Mouse (Mus musculus) layer of hippocampus, postnatal 10 days (tissue): ENCODE results near the gene Sfta2. TPM values are rescaled to one million over a fixed set of nuclear protein-coding genes. Genes with fewer than 3 reads are reported as not detected.

ENCODE experiments used
- DNase-seq, 2 experiments: peaks; one replicate each; pipeline ENCODE4 v3.0.0; 2021; ENCODE audit warnings: low spot score in 2 of 2
- long read RNA-seq: library from polyadenylated mRNA; stranded (forward); transcript quantifications from one replicate; pipeline ENCODE4 v2.0.0, GENCODE M21; 2023
- total RNA-seq, 2 experiments: library from RNA; stranded (reverse); gene quantifications; 2 replicates each; pipeline ENCODE4 v1.2.3; 2021

Gene Sfta2
- total RNA-seq, result not detected
- long read RNA-seq, result 0 reads

DNA sequence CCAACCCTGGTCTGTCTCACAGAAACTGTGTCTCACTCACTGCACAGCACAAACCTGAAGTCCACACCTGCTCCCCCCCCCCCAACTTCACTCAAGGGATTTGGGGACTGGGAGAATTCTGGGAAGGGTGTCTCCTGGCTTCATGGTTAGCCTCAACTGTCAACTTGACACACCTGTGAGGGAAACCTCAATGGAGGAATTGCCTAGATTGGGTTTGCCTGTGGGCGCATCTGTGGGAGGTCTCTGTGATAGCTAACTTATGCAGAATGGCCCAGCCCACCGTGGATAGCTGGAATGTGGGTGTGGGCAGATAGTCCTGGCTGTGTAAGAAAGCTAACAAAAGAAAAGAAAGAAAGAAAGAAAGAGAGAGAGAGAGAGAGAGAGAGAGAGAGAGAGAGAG is at the start of gene Sfta2:
TSS of gene Sfta2 (plus strand) at position 301 of the 400 bp plus-strand sequence.
- no peak for DNase-seq

DNA sequence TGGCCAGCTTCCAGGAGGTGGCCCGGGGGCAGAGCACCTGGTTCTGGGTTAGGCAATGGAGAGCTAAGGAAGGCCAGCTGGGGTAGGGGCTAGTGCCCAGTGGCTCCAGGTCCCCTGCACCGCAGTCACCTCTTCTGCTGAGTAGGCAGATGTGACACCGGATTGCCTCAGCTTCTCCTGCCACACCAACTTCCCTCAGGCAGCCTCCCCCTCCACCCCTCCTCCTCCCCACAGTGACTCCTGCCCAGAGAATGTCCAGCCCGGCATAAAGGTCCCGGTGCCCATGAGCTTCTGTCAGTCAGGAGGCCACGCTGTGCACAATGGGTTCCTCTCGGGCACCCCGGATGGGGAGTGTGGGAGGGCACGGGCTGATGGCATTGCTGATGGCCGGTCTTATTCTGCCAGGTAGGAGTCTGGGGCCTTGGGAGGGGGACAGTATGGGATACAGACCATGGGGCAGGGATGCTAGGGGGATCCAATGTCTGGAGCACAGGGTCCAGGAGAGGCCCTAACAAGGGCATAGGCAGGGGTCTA is 49.4 kb upstream of the Sfta2 start, which contains the start of gene Cdsn:
TSS of gene Cdsn (plus strand) at position 248 of the 534 bp plus-strand sequence.
- DNase-seq, result no peak

DNA sequence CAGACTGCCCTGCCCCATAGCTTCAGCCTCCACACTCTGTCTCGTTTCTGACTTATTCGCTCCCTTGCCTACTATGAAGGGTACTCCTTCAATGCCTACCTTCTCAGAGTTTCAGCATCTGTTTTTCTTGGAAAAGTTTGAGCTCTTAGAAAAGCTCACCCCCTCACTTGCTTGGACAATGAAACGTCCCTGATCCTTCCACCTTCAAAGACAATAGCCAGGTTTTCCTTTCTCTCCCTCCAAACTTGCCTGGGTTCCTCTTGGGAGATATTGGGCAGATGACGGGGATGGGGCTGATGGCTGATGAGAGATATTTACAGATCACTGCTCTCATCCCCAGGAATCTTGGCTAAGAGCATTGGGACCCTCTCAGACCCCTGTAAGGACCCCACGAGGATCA is 47.0 kb upstream of the Sfta2 start:
- no peak for DNase-seq

GRCm38 (mm10) chr17:35554761-35555397 is 46.5 kb upstream of the Sfta2 start:
- no peak for DNase-seq

- no peak for DNase-seq
These were observed 45.1 kb upstream of the Sfta2 start for GRCm38 (mm10) chr17:35556186-35556765.

- DNase-seq, result peak; percentile 63 to 69
These were observed 44.5 kb upstream of the Sfta2 start for GRCm38 (mm10) chr17:35556812-35557211.

- no peak for DNase-seq
These were observed 44.0 kb upstream of the Sfta2 start for GRCm38 (mm10) chr17:35557351-35557750.

DNA sequence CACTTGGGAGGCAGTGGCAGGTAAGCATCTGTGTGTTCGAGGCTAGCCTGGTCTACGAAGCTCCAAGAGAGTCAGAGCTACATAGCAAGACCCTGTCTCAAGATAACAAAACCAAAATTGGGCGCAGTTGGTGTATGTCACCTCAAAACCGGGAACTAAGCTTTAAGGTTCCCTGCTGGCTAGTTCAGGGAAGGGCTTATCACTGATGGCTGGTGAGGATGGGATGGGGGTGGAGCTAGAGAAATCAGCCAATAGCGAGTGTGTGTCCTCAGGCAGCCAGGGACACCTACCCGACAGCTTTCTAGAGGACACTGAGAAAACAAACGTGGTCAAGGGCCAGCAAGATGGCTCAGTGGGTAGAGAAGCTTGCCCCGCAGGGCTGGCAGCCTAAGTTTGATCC is 43.1 kb upstream of the Sfta2 start:
- DNase-seq, result no peak

GRCm38 (mm10) chr17:35567150-35567549 is 34.2 kb upstream of the Sfta2 start, which contains the start of gene 2300002M23Rik:
TSS of gene 2300002M23Rik (plus strand) at chr17:35567450.
- no peak for DNase-seq

GRCm38 (mm10) chr17:35567767-35568166 is 33.6 kb upstream of the Sfta2 start:
- DNase-seq, result no peak

DNA sequence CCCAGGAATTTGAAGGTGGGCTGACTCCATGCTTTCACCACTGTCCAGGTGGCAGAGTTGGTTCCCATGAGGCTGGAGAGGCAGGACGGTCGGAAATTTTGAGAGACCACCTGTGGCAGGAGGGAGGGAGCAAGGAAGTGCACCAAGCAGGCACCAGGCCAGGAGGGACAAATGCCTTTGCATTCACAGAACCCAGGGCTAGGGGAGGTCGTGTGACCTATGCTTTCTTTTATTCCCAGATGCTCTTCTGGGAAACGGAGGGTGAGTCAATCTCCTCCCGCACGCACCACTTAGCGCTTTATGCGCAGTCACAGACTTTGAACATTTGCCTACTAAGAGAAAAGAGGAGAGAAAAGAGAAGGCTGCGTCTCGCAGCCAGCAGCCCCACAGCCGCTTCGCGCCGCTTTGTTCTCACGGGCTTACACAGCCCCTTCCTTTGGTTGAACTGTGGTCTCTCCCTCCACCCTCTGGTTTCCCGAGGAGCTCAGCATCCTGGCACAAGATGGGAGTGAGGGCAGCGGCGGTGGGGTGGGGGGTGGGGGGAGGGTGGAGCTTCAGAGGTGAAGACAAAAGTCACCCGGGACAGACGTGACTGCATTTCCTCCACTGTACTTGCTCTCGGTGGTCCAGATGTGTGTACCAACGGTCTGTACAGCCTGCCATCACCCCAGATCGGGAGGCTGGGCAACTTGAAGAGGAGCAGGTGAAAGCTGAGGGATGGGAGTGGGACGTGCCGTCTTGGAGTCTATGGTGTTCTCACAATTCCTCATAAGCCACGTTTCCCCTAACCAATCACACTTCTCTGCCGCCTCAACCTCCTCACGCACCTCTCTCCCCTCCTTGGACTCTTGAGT is 32.0 kb upstream of the Sfta2 start:
- no peak for DNase-seq

- DNase-seq, result no peak
These were observed 30.5 kb upstream of the Sfta2 start for GRCm38 (mm10) chr17:35570836-35571235.

GRCm38 (mm10) chr17:35571477-35571876 is 29.9 kb upstream of the Sfta2 start:
- no peak for DNase-seq

GRCm38 (mm10) chr17:35578211-35578610 is 23.1 kb upstream of the Sfta2 start:
- DNase-seq, result peak; percentile 79 to 80

GRCm38 (mm10) chr17:35582900-35583299 is 18.4 kb upstream of the Sfta2 start:
- no peak for DNase-seq

- DNase-seq, result peak; percentile 91
These were observed 16.9 kb upstream of the Sfta2 start for GRCm38 (mm10) chr17:35584330-35584937.

- DNase-seq, result no peak
These were observed 14.1 kb upstream of the Sfta2 start for GRCm38 (mm10) chr17:35587291-35587690.

GRCm38 (mm10) chr17:35588387-35588786 is 13.0 kb upstream of the Sfta2 start:
- DNase-seq, result no peak

GRCm38 (mm10) chr17:35590410-35591218 is 10.7 kb upstream of the Sfta2 start:
- DNase-seq, result peak; percentile 87

GRCm38 (mm10) chr17:35591219-35591578 is 10.2 kb upstream of the Sfta2 start:
- DNase-seq, result no peak

DNA sequence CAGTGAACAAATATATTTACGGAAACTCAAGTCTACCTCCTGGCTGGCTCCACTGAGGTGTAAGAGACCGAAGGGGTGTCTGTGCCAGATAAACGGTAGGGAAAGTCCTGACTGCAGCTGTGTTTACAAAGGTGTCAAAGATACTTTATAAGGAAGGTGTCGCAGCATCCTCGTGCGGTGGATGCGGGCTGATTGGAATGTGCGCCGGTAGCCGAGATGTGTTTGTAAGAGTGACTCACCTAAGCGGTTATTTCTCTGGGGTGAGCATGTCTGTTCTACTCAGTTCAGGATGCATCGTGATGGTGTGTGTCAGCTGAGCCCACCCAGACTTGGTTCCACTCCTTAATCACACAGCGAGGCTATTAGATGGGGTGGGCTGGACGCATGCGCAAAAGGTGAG is 9.6 kb upstream of the Sfta2 start:
- DNase-seq, result no peak
